ENCODE assay signal across 25 mouse cellular contexts in the genomic region with DNA sequence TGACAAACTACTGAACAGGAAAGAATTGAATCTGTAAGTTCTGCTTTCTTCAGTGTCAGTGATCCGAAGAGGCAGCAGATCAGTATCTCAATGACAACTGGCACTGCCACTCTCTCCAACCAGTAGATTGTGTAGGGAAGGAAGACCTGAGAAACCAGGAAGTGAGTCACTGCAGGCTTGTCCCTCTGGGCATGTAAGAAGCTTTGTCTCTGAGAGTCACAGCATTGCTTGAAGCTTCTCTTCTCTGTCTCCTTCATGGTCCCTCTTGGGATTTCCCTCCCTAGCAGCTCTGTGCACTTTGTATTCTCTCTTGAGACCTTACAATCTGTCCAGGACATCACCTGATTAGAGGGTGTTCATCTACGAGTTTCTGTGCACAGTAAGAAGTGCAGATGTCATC.
DNase-seq lines count a peak whose midpoint lies in the region; ATAC-seq and TF ChIP-seq lines count a peak whose summit lies in the region.
"Had no signal": no experiment of that assay in that cellular context is flagged by ENCODE, and none has a peak within 500 bp of the region (broad histone marks: within the 10 kb centered on the region; RNA-seq: fewer than 3 reads in every experiment).

No protein-coding gene starts in this region.

- TF ChIP-seq CTCF in CH12.LX (conservative IDR thresholded peaks at IDR 0.05 in 1 of 2, IDR thresholded peaks at IDR 0.05 in 1 of 2; ENCODE audit: low read depth in 2 of 2, low read length in 2 of 2) = no peak
- no peak for TF ChIP-seq CTCF in bone marrow macrophage, adult 2 months (IDR thresholded peaks at IDR 0.05; ENCODE audit: low read depth, low read length)

- peaks cover 22 to 64% of the 10 kb centered on the region in 2 experiments for H3K36me3 ChIP-seq in CH12.LX (replicated peaks in 1 of 2; ENCODE audit: control insufficient read depth in 1 of 2, insufficient read depth in 1 of 2, low read length in 1 of 2)
- no peaks in the 10 kb centered on the region for H3K36me3 ChIP-seq in kidney, embryonic 14.5 days (ENCODE audit: control insufficient read depth, insufficient read depth, low read length)
- no peaks in the 10 kb centered on the region for H3K36me3 ChIP-seq in forebrain, embryonic 10.5 days (replicated peaks)
- H3K36me3 ChIP-seq: embryonic facial prominence, embryonic 10.5 days; intestine, embryonic 15.5 days; liver, embryonic 12.5 days; midbrain, embryonic 15.5 days had no signal

- peak; percentile 95 for ATAC-seq in megakaryocyte progenitor cell, adult 5-6 weeks (replicated peaks; ENCODE audit: poor library complexity)
- no peak for ATAC-seq in monocyte, adult 5-6 weeks (replicated peaks; ENCODE audit: insufficient number of reproducible peaks, low FRiP score, low TSS enrichment, poor library complexity, severe bottlenecking)
- no peak for ATAC-seq in kidney, embryonic 14.5 days (ENCODE audit: low FRiP score, low TSS enrichment)
- ATAC-seq: CD4-positive, CD25-positive, alpha-beta regulatory T cell, adult 4 months; intestine, embryonic 15.5 days; liver, embryonic 12.5 days; midbrain, embryonic 15.5 days had no signal

- H3K9ac ChIP-seq in CH12.LX (ENCODE audit: insufficient read depth, low read depth) = no peak overlapping the region
- no peak overlapping the region for H3K9ac ChIP-seq in kidney, embryonic 14.5 days (ENCODE audit: low read depth, low read length)
- H3K9ac ChIP-seq: heart, embryonic 15.5 days; hindbrain, embryonic 15.5 days; intestine, embryonic 15.5 days; limb, embryonic 13.5 days; liver, embryonic 12.5 days; midbrain, embryonic 15.5 days had no signal

- dilution Hi-C loops in CH12.LX (cut with MboI; ENCODE audit: extremely low pct_ligation_motif_present, extremely low pct_unique_long_range_greater_than_20kb, low sequenced_read_pairs) = no loop called here

- peak overlapping the region; percentile 36 for H3K27ac ChIP-seq in CH12.LX (ENCODE audit: insufficient read depth, low read depth)
- peak overlapping the region; percentile 90 for H3K27ac ChIP-seq in bone marrow macrophage, adult 2 months (ENCODE audit: insufficient read depth, low read depth, low read length)
- no peak overlapping the region for H3K27ac ChIP-seq in kidney, embryonic 14.5 days (ENCODE audit: low read depth, low read length)
- no peak overlapping the region for H3K27ac ChIP-seq in forebrain, embryonic 10.5 days
- H3K27ac ChIP-seq: embryonic facial prominence, embryonic 10.5 days; heart, embryonic 15.5 days; hindbrain, embryonic 15.5 days; intestine, embryonic 15.5 days; layer of hippocampus, adult 2 months; limb, embryonic 13.5 days; liver, embryonic 12.5 days; midbrain, embryonic 15.5 days had no signal

- DNase-seq in 3T3-L1 (ENCODE audit: low read depth, low spot score) (peak; percentile 60), CH12.LX (ENCODE audit: extremely low read depth) (peak; percentile 70)
- DNase-seq in forebrain, embryonic 10.5 days (ENCODE audit: extremely low spot score, low spot score) = no peak
- DNase-seq: adrenal gland, postnatal 14 days; cerebellum, adult 8-10 months; gastrocnemius, postnatal 36 days; heart, postnatal 4 days; kidney, adult 8-10 months; kidney, postnatal 25 days; lung, adult 2 months; lung, postnatal 14 days; thymus, postnatal 14 days had no signal

- WGBS in kidney, embryonic 14.5 days = 75% methylated on average over 2 of the region's 2 CpGs
- 82% methylated on average over 2 of the region's 2 CpGs for WGBS in forebrain, embryonic 10.5 days

- H3K9me3 ChIP-seq in CH12.LX (replicated peaks; ENCODE audit: low read length) = no peaks in the 10 kb centered on the region
- no peaks in the 10 kb centered on the region for H3K9me3 ChIP-seq in kidney, embryonic 14.5 days (ENCODE audit: control insufficient read depth, low read length)
- no peaks in the 10 kb centered on the region for H3K9me3 ChIP-seq in forebrain, embryonic 10.5 days
- H3K9me3 ChIP-seq: embryonic facial prominence, embryonic 10.5 days; heart, embryonic 15.5 days; hindbrain, embryonic 15.5 days; intestine, embryonic 15.5 days; limb, embryonic 13.5 days; liver, embryonic 12.5 days; midbrain, embryonic 15.5 days had no signal

- TF ChIP-seq RAD21 in CH12.LX (IDR thresholded peaks at IDR 0.05; ENCODE audit: low read depth, low read length) = no peak

- no peak for TF ChIP-seq POLR2A in CH12.LX (IDR thresholded peaks at IDR 0.05; ENCODE audit: low read depth, low read length)
- no peak for TF ChIP-seq POLR2A in bone marrow macrophage, adult 2 months (IDR thresholded peaks at IDR 0.05; ENCODE audit: borderline replicate concordance, low read depth, low read length)

- peaks cover 14 to 67% of the 10 kb centered on the region in 2 experiments for H3K4me1 ChIP-seq in CH12.LX (ENCODE audit: control insufficient read depth in 1 of 2, insufficient read depth in 2 of 2)
- H3K4me1 ChIP-seq in bone marrow macrophage, adult 2 months (ENCODE audit: control insufficient read depth, insufficient read depth, low read length) = peaks cover 44% of the 10 kb centered on the region
- no peaks in the 10 kb centered on the region for H3K4me1 ChIP-seq in kidney, embryonic 14.5 days (ENCODE audit: control insufficient read depth, insufficient read depth, low read length)
- peaks cover 6% of the 10 kb centered on the region; the same call in 1 of the 2 replicates for H3K4me1 ChIP-seq in forebrain, embryonic 10.5 days
- H3K4me1 ChIP-seq: intestine, embryonic 15.5 days; liver, embryonic 12.5 days; midbrain, embryonic 15.5 days had no signal

- no peak overlapping the region for H3K4me3 ChIP-seq in CH12.LX (replicated peaks in 1 of 3; ENCODE audit: low read depth in 2 of 3, low read length in 2 of 3, poor library complexity in 1 of 3)
- H3K4me3 ChIP-seq in bone marrow macrophage, adult 2 months (ENCODE audit: insufficient read depth, low read length) = no peak overlapping the region; the same call in 1 of the 2 replicates
- no peak overlapping the region for H3K4me3 ChIP-seq in kidney, embryonic 14.5 days (ENCODE audit: low read length)
- no peak overlapping the region for H3K4me3 ChIP-seq in forebrain, embryonic 10.5 days
- H3K4me3 ChIP-seq: embryonic facial prominence, embryonic 10.5 days; heart, embryonic 15.5 days; hindbrain, embryonic 15.5 days; intestine, embryonic 15.5 days; layer of hippocampus, adult 2 months; limb, embryonic 13.5 days; liver, embryonic 12.5 days; midbrain, embryonic 15.5 days had no signal

- no peaks in the 10 kb centered on the region for H3K79me2 ChIP-seq in CH12.LX (replicated peaks; ENCODE audit: control insufficient read depth, extremely low read depth, insufficient read depth, poor library complexity, severe bottlenecking)

- no peaks in the 10 kb centered on the region for H3K27me3 ChIP-seq in CH12.LX (replicated peaks)
- H3K27me3 ChIP-seq in kidney, embryonic 14.5 days (ENCODE audit: control insufficient read depth, insufficient read depth, low read length) = no peaks in the 10 kb centered on the region
- H3K27me3 ChIP-seq in forebrain, embryonic 10.5 days (ENCODE audit: poor library complexity, severe bottlenecking) = no peaks in the 10 kb centered on the region
- H3K27me3 ChIP-seq: heart, embryonic 15.5 days; hindbrain, embryonic 15.5 days; intestine, embryonic 15.5 days; liver, embryonic 12.5 days; midbrain, embryonic 15.5 days had no signal

- peak overlapping the region; percentile 11; the same call in 1 of the 2 replicates for H3K4me2 ChIP-seq in CH12.LX (ENCODE audit: insufficient read depth, low read depth, poor library complexity, severe bottlenecking)
- H3K4me2 ChIP-seq in kidney, embryonic 14.5 days (replicated peaks; ENCODE audit: low read depth, low read length) = no peak overlapping the region
- H3K4me2 ChIP-seq: heart, embryonic 15.5 days; hindbrain, embryonic 15.5 days; intestine, embryonic 15.5 days; limb, embryonic 13.5 days; liver, embryonic 12.5 days; midbrain, embryonic 15.5 days had no signal

- no peak for TF ChIP-seq EP300 in CH12.LX (IDR thresholded peaks at IDR 0.05; ENCODE audit: low read length)

- in situ Hi-C loops in CH12.LX (cut with MboI; ENCODE audit: low pct_ligation_motif_present, low pct_unique_long_range_greater_than_20kb, low sequenced_read_pairs) = no loop called here

TF ChIP-seq in CH12.LX, 34 proteins besides CTCF, POLR2A, EP300 and RAD21:
- TF ChIP-seq SIN3A (IDR thresholded peaks at IDR 0.05; ENCODE audit: low read length) (no peak), TCF12 (IDR thresholded peaks at IDR 0.05; ENCODE audit: low read depth, low read length) (no peak), ELF1 (IDR thresholded peaks at IDR 0.05; ENCODE audit: low read depth, low read length) (peak; percentile 84), MEF2A (IDR thresholded peaks at IDR 0.05; ENCODE audit: borderline replicate concordance, low read depth, low read length) (no peak), BHLHE40 (IDR thresholded peaks at IDR 0.05; ENCODE audit: low read depth, low read length) (no peak), ZKSCAN1 (IDR thresholded peaks at IDR 0.05; ENCODE audit: borderline replicate concordance, low read depth, low read length) (no peak), ETS1 (conservative IDR thresholded peaks at IDR 0.05; ENCODE audit: low read depth, low read length) (peak; percentile 61), POLR2AphosphoS2 (IDR thresholded peaks at IDR 0.05; ENCODE audit: low read depth, low read length) (no peak), MAFK (IDR thresholded peaks at IDR 0.05; ENCODE audit: insufficient replicate concordance, low read length) (no peak), IRF4 (IDR thresholded peaks at IDR 0.05; ENCODE audit: low read depth, low read length) (peak; percentile 54), SMC3 (IDR thresholded peaks at IDR 0.05; ENCODE audit: low read depth, low read length) (no peak), PAX5 (IDR thresholded peaks at IDR 0.05; ENCODE audit: low read length) (no peak), GABPA (IDR thresholded peaks at IDR 0.05; ENCODE audit: insufficient replicate concordance, low read depth, low read length) (no peak), ZC3H11A (IDR thresholded peaks at IDR 0.05; ENCODE audit: low read depth, low read length) (no peak)

Comparison
In these comparisons a context has a peak if more than half of its experiments do, and no peak if none do; other contexts are left out.
1. H3K27ac ChIP-seq: peak in CH12.LX (single experiment) and bone marrow macrophage, adult 2 months (single experiment); none in kidney, embryonic 14.5 days (single experiment) and forebrain, embryonic 10.5 days (single experiment).